Mouse (Mus musculus) frontal cortex, postnatal 14 days (tissue): ENCODE data around the gene Cadps.

Source experiments
- DNase-seq, 2 experiments: peaks; one replicate each; pipeline ENCODE4 v3.0.0; 2022; ENCODE audit warnings: low spot score in 2 of 2

The Cadps gene

DNA sequence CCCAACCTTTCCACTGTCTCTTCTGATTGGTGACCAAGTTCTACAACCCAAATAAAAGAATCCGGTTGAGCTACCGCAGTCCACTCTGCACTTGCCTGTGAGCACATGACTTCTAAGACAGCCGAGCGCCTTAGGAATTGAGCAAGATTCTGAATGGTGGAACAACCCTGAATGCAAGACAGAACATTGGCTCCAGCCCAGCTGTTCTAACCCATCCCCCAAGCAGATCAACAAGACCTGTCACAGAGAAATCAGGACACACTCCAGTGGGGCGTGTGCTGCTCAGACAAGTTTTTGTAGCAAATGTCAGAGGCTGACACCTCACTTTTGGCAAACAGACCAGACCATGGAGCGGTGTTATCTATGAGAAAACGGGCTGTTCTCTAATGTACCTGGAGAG is 431.7 kb downstream of the Cadps start:
- DNase-seq: no peak

DNA sequence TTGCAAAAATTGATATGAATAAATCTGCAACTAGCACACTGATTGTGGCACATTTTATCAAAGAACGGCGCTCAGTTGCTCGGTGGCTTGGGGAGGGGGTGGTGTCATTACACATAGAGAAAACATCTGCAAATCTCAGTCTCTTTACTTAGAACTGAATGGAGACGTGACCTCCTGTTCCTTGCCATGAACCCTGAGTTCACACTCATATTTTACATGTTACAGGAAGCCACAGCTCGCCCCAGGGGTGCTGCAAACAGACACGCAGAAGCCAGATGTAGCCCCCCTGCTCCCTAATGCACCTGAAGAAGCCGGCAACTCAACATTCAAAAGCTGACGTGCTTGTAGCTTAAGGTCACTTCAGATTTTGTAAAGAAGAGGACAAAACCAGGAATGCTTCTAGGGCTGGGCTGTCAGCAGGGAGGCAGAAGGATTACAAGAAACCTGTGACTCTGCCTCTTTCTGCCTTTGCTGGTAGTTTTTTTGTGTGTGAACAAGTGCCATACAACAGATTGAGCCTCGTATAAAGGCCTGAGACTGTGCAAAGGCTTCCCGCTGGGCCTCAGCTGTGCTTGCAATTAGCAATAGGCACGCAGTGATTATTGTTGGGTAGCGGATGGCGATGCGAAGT is 434.0 kb downstream of the Cadps start:
- DNase-seq: no peak

DNA sequence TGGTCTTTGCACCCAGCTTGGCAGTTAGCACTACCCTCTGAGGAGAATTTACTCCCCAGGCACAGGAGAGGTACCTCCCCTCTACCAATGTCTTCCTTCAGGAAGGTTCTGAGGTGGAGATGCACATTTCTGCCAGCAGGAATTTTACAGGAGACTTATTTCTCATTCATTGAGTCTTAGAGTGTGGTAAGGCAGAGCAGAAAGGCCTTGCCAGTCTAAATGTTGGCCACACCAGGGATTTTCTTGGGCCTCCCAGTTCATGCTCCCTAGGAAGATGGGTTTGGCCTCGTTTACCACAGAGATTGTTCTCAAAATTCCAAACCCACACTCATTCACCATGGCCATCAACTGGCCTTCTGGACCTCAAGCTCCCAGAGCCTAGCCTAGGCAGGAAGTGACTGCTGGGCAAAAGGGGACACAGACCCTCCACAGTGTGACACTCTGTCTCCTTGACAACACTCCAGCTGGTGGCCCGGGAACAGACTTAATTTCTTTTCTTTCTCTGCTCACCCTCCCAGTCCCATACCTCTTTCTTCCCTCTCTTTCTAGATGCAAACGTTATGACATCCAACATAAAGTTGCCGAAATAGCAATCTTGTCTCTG is 434.6 kb downstream of the Cadps start:
- no peak for DNase-seq

DNA sequence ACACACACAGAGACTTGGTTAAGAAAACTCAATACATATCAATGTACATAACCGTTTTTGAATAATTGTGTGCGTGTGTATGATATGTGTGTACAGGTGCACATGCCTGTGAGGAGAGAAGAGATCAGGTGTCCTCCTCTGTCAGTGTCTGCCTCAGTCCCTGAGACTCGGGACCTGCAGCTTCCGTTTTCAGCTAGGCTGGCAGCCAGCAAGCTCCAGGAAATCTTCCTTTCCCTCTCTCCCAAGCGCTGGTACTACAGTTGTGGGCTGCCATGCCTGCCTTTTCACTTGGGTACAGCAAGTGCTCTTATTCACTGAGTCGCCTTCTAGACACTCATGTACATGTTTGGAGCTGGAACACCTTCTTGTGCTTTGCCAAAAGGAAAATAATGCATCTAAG is 435.7 kb downstream of the Cadps start:
- no peak for DNase-seq

DNA sequence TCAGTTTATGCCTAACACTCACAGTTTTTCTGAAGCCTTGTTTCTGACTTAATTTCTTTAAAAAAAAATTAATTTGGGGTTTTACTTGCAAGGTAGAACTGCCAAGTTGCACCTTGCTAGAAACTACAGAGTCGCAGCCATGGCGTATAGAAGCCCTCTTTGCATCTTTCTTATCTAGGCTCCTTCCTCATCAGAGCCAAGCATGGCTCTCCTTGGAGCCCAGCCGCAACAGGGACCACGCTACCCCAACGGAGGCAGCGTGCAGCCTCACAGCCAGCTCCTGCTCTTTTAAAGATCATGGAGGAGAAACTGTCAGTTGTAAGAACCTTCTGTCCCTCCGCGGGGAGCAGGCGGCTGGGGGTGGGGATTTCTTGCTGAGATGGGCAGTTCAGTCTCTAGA is 445.0 kb downstream of the Cadps start:
- DNase-seq: no peak

DNA sequence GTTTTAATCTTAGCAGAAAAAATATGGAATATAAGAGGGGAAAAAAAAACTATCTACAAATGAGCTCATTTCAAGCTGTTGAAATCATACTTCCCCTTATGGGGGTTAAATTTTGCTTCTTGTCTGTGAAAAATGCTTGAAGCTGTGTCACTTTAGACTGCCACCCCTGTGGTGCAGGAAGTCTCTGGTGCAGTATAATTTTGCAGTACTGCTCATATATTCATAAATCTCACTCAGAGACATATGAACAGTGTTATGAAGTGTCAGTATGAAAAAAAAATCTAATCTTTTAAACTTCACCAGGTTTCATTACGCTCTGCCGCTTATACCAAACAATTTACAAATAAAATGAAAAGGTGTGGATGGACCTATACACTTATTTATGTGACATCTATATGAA is 445.6 kb downstream of the Cadps start:
- no peak for DNase-seq

DNA sequence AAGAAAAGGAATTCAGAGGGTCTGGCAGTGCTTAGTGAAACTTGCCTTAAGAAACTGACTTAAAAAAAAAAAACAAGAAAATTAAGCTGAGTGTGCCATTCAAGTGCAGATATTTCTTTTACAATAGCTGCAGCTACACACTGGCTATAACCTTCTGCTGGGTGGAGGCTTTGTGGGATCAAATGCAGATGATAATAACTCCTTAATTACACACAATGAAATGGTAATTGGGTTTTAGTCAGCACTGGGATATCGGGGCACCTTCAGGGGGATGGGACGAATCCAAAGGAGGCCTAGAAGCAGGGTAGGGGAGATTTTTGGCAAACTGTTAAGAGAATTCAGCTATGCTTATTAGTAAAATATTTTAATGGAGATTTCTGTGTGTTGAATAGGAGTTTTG is 447.4 kb downstream of the Cadps start:
- DNase-seq: no peak

DNA sequence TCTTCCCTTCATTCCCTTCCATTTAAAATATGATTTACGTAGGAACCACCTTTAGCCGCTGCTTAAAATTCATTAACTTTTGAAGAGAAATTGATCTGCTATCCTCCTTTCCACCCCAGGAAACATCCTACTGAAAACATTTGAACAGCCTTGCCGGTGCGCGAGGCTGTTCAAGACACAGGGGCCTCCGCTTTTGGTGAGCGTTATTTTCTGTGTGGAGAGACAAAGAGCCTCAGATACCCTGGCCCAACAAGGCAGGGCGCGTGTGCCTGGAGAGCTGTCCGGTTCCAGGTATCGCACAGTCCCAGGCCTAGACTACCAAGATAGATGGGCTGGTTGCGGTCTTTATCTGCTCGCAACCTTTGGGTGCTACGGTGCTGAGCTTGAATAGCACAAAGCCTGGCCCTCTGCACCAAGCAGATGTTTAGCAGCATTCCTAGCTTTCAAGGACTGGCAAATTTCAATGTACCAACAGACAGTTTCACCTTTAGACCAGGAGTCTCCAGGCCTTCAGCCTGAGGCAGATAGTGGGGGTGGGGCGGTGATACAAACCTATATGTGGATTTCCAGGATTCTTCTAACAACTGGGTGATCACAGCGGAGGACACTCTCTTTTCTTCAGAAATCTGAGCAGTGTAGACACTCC is 472.5 kb downstream of the Cadps start:
- DNase-seq: no peak

DNA sequence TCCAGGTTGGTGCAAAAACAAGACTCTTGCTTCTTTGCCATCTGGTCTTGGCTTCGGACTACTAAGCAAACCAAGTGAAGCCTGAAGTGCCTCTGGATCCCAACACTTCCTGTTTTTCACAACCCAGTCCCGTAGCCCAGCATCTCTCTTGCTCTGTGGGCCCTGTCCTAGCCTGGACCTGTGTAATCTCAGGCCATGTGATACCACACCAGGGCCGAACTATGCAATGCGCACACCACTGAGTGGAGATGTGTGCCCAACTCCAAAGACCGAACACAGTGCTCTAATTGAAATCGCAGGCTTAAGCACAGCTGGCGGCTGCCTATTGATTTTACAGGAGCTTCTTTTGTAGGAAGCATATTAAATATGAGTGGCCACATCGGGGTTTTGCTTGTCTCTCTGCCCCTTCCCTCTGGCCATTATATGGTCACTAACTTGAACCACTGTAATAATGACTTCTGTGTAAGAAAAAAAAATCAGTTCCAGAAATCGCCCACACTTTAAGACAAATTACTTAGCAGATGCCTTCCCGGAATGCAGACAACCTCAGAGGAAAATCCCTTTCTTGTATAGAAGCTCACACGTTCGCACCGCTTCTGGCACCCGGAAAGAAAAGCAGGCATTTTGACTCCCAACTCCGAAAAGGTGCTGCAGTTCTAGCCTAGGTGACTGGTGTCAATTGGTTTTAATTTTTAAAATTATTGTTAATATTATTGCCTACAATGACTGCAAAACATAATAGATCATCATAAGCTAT is 473.4 kb downstream of the Cadps start:
- DNase-seq: no peak

DNA sequence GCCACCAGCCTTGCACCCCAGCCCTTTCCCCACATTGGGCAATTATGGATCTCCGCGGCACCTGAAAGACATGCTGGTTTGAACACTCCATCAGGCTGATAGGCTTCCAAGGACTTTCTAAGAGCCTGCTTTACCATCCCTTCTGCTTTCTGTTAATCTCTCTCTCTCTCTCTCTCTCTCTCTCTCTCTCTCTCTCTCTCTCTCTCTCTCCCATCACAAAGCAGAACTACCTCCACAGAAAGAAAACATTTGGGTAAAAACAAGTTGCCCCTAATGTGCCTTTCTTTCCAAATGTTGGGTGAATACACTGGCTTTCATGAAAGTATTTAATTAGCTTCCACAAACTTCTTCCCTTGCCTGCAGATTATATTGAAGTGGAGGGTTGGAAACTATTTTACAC is 474.8 kb downstream of the Cadps start, which contains the start of gene Fezf2:
Gene Fezf2 (minus strand): TSS at position 101 of the 400 bp plus-strand sequence.
- DNase-seq: no peak

DNA sequence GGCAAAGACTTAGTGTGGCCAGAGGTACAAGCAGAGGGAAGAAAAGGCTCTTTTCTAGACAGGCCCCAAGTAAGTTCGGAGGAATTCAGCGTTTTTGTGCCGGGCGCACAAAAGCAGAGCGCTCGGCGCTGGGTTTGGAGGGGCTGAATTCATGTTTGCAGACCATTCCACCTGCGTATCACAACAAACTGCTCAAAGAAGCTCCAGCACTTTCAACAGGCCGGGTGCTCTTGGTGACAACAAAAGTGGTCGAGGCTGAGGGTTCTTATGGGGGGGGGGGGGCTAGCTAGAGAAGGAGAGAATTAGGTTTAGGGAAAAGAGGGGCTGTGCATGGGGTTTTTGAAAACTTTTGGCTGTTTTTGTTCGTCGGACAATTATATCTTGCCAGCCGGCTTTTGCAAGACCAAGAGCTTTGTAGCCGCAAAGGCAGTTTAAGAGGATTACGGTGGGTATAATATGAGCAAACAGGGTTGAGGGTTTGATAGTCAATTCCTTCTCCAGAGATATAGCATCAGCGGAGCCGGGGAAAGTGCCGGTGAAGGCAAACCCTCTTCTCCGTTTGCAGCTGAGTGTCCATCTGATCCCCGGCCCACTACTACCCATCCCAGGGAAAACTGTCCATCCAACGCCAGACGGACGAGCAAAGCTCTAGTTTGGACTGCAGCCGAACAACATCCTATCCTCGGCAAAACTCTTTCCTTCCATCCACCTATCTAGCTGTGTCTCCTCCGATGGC is 475.8 kb downstream of the Cadps start:
- no peak for DNase-seq

DNA sequence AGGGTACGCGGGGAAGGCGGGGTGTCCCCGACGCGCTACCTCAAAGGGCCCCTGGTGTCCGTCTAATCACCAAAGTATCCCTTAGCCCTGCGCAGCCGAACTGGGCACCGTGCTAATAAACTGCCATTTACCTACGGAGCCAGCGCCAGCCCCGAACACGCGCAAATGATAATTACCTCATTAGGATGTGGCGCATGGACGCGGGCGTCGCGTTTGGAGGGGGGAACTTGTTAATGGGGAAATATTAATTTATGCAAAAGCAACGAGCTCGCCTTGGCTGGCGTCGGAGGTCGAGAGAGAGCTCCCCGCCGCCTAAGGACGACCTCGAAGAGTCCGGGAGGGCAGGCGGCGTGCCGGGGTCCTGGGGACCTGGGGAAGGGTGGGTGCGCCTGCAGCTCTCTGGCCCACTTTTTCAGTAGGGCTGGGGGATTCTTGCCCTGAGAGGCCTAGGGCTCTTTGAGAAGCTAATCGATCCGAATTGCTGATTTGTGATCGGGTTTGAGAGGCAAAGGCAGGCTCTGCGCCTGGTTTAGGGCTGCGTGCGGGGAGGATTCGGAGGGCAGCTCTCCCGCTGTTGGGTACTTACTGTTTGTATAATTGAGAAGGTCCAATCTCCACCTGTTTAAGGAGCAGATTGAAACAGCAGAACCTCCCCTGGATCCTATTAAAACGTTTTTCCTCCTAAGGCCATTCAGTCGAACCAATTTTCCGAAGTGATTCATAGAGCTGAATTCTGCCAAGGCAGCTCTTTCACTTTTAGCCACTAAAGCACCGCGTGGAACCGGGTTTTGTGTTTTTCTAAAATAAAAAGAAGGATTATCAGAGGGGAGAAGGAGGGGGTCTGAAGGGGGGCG is 476.6 kb downstream of the Cadps start:
- no peak for DNase-seq

DNA sequence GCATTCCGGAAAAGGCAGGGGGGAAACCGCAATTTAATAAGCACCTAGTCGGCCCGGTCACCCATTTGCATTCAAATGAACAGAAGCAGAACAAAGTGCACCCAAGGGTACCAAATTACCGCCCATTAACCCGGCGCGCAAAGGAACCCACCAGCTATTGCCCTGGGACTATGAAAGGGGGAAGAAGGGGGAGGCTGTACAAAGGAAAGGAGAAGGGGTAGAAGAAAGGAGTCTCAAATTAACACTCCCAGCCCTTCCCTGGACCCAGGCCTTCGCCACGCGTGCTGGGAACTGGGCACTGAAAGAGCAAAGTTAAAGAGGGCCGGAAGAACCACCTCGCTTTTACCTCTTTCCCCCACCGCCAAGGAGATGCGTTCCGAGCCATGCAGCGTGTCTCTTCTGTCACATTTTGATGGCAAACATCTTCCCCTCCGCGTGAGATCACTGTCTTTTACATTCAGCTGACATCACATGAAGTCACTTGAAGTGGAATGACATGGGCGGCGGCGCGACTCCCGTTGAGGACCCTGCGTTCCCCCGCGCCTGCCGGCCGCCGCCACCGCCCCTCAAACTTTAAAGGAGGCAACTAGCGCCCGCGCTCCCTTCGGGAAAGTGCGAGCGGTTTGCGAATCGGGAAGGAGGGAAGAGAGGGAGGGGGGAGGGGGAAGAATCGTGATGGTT is 477.5 kb downstream of the Cadps start:
- no peak for DNase-seq

DNA sequence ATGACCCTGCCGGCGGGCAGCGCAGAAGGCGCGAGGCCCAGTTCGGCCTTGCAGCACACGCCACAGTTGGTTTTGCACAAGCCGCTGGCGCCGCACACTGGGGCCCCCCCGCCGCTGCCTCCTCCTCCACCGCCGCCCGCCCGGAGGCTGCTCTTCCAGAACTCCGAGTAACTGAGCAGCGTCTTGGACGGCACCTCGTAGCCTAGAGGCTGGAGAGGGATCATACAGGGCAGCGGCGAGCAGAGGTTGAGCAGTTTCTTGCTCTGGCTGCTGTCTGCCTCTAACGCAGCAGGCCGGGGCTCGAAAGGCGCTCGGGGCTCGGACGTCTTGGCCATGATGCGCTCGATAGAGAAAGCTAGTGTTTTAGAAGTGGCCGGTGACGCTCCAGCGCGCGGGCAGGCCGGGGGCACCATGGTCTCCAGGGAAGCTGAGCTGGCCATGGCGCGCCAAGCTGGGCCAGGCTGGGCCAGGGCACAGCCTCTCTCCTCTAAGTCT is 478.1 kb downstream of the Cadps start:
- no peak for DNase-seq

DNA sequence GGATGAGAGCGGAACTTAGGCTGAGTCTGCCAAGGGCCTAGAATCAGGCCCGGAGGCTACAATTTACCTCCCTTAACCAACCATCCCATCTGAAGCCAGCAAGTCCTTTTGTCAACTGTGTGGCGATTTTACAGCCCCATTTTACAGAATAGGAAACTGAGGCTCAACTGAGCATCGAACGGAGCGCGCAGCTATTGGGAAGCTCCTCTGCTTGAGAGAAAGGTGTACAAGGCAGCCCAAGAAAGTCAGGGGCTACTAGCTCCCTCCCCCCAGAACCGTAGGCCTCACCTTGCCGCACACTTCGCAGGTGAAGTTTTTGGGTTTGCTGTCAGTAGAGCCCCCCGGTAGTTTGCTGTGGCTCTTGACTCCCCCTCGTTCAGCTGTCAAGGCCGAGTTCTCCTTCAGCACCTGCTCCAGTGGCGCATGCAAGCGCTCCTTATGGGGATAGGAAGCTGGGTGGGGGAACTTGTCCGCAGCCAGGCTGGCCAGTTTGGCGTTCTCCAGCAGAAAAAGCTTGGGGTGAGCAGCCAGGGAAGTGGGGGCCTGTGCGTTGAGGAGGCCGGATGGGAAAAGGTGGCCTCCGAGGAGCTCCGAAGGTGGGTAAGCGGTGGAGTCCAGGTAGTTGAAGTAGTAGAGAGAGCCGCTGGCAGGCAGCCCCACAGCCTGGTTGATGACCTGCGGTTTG is 478.7 kb downstream of the Cadps start:
- no peak for DNase-seq

DNA sequence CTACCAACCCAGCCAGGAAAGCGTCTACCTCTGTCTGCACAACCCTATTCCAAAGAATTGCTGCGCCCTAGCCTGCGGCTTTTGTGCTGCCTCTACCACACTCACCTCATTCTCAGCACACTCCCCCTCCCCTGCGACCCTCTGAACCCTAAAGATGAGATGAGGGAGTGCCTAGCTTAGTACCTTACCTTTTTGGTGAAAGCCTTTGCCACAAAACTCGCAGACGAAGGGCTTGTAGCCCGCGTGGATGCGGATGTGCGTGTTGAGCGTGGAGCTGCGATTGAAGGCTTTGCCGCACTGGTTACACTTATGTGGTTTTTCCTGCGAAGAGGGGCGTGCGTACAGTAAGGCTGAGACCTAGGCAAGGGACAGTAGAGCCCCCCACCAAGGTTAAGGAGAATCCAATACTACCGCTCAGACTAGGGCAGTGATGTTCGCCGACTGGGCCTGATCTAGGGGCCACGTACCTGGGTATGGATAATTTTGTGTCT is 479.4 kb downstream of the Cadps start:
- DNase-seq: no peak

DNA sequence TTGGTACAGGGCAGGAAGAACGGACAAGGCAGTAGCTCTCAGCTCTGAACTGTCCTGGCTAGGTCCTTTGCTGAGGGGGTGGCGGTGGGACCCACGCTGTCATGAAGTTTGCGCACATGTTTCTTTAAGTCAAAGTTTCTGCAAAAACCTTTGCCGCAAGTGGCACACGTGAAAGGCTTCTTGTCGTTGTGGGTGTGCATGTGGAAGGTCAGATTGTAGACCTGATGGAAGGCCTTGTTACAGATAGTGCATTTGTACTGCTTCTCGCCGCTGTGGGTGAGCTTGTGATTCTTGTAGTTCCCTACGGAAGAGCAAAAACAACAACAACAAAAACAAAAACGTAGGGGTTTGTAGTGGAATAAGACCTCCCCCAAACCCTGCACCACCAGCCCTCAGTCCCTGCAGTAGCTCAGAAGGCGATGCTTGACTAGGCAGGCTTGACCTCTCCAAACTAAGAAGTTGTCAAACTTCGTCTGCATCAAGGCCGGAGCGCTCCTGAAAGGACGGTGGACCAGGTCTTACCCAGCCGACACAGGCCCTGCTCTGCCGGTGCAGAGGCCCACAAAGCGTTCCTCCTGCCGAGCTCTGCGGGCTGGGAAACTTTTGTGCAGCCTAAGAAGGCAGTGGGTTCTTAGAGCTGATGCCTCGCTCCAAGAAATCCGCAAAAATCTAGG is 480.3 kb downstream of the Cadps start:
- DNase-seq: no peak

DNA sequence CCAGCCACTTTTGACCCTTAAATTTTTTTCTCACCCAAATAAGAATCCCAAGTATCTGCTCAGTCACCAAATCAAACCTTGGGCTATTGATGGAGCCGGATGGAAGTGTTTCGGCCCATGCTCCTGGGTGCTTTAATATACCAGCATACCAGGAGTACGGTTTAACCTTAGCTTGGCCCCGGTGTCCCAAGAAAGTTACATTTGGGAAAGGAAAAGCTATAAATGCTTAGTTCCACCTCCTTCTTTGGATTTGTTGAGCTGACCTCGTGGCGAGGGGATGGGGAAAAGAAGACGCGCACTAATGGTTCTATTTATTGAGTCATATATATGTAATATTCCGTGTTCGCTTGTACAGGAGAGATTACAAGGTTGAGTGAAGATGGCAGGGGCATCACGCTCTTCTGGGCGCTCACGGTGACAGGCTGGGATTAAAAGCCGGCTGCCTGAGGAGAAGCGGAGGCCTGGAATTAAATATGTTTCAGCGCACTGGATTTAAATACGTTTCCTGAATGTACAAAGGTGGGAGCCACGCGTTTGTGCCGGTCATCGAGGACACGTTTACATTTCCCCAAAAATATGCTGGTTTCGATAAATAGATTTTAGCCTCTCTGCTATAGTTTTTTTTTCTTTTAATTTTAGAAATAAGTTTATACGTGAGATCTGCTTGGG is 481.0 kb downstream of the Cadps start:
- no peak for DNase-seq
